Mouse (Mus musculus) liver, adult 2 months (tissue): ENCODE data around the gene Tnni3k.

Source experiments
- CTCF ChIP-seq: fragments of 200-500 bp; IDR thresholded peaks from 2 replicates; pipeline ENCODE4 v1.5.1; 2011; ENCODE audit warnings: low read depth, low read length, control low read depth
- POLR2A ChIP-seq: fragments of 200-500 bp; IDR thresholded peaks from 2 replicates; pipeline ENCODE4 v1.6.1; 2011; ENCODE audit warnings: low read length, control low read depth; ENCODE audit not compliant: insufficient read depth; ENCODE audit errors: extremely low read depth

GRCm38 (mm10) chr3:154825739-154826138, 229.5 kb downstream of the Tnni3k start:
- TF ChIP-seq CTCF (no peak), POLR2A (no peak)
